Mouse (Mus musculus) sigmoid colon, adult 10 weeks (tissue): ENCODE results near the gene Olfr564. TPM values are rescaled to one million over a fixed set of nuclear protein-coding genes. Genes with fewer than 3 reads are reported as not detected.

ENCODE experiments used
- polyA plus RNA-seq: library from polyadenylated mRNA; stranded (reverse); fragments of 350-450 nt; fragmentation: Illumina TruSeq; extraction: RNeasy Lipid Tissue Mini Kit (QIAGEN cat#74804); gene quantifications from one replicate; pipeline ENCODE4 v1.2.3, GENCODE M21; 2014; ENCODE audit warnings: low read depth, low replicate concordance

The Olfr564 gene
- polyA plus RNA-seq: not detected

GRCm38 (mm10) chr7:102803180-102803579 lies at the start of gene Olfr564:
Gene Olfr564, plus strand, starts transcription at chr7:102803480.

GRCm38 (mm10) chr7:102759266-102759665 lies 44.0 kb upstream of the Olfr564 start, which contains the start of the genes Olfr560 and Olfr78:
Gene Olfr560, minus strand, starts transcription at chr7:102759366.
Gene Olfr78, minus strand, starts transcription at chr7:102759471.

GRCm38 (mm10) chr7:102770921-102771320 lies 32.4 kb upstream of the Olfr564 start, which contains the start of gene Olfr561:
Gene Olfr561, plus strand, starts transcription at chr7:102771221.

Other genes with a start within 250 kb of the Olfr564 start
- 18.4 TPM for gene Trim21, start 238.0 kb upstream of the Olfr564 start, polyA plus RNA-seq
- not detected for gene Olfr550, start 232.0 kb upstream of the Olfr564 start, polyA plus RNA-seq
- gene Olfr551, start 211.6 kb upstream of the Olfr564 start, polyA plus RNA-seq: not detected
- gene Olfr552, start 205.7 kb upstream of the Olfr564 start, polyA plus RNA-seq: not detected
- gene Olfr553, start 185.3 kb upstream of the Olfr564 start, polyA plus RNA-seq: not detected
- gene Olfr554, start 165.0 kb upstream of the Olfr564 start, polyA plus RNA-seq: not detected
- not detected for gene Olfr555, start 144.7 kb upstream of the Olfr564 start, polyA plus RNA-seq
- gene Olfr556, start 138.6 kb upstream of the Olfr564 start, polyA plus RNA-seq: not detected
- gene Trim68, start 116.2 kb upstream of the Olfr564 start, polyA plus RNA-seq: 12.6 TPM
- not detected for gene Olfr557, start 107.6 kb upstream of the Olfr564 start, polyA plus RNA-seq
- 5.8 TPM for gene Olfr558, start 101.3 kb upstream of the Olfr564 start, polyA plus RNA-seq
- gene Olfr33, start 84.4 kb upstream of the Olfr564 start, polyA plus RNA-seq: not detected
- not detected for gene Olfr559, start 76.0 kb upstream of the Olfr564 start, polyA plus RNA-seq
- gene Olfr560, start 44.1 kb upstream of the Olfr564 start, polyA plus RNA-seq: 2.3 TPM
- gene Olfr78, start 44.0 kb upstream of the Olfr564 start, polyA plus RNA-seq: 25.4 TPM
- gene Olfr561, start 32.3 kb upstream of the Olfr564 start, polyA plus RNA-seq: not detected
- not detected for gene Olfr566, start 55.3 kb downstream of the Olfr564 start, polyA plus RNA-seq
- gene Olfr568, start 73.6 kb downstream of the Olfr564 start, polyA plus RNA-seq: not detected
- not detected for gene Olfr569, start 87.4 kb downstream of the Olfr564 start, polyA plus RNA-seq
- gene Olfr570, start 91.1 kb downstream of the Olfr564 start, polyA plus RNA-seq: not detected
- gene Olfr571, start 114.1 kb downstream of the Olfr564 start, polyA plus RNA-seq: not detected
- gene Olfr572, start 120.9 kb downstream of the Olfr564 start, polyA plus RNA-seq: not detected
- gene Olfr573-ps1, start 139.1 kb downstream of the Olfr564 start, polyA plus RNA-seq: not detected
- not detected for gene Olfr574, start 145.0 kb downstream of the Olfr564 start, polyA plus RNA-seq
- not detected for gene Olfr575, start 155.3 kb downstream of the Olfr564 start, polyA plus RNA-seq
- not detected for gene Olfr576, start 159.2 kb downstream of the Olfr564 start, polyA plus RNA-seq
- gene Olfr577, start 172.5 kb downstream of the Olfr564 start, polyA plus RNA-seq: not detected
- not detected for gene Olfr578, start 185.8 kb downstream of the Olfr564 start, polyA plus RNA-seq
- gene Olfr582, start 234.5 kb downstream of the Olfr564 start, polyA plus RNA-seq: not detected
- gene Olfr583, start 247.8 kb downstream of the Olfr564 start, polyA plus RNA-seq: not detected